Mouse (Mus musculus) liver, postnatal 0 days (tissue): ENCODE results near the gene Atf1.

Experiments used
- CTCF ChIP-seq: sonication (generic); IDR thresholded peaks from 2 replicates; pipeline ENCODE4 v1.5.1; 2016; ENCODE audit warnings: antibody characterized with exemption, low read depth
- EP300 ChIP-seq: IDR thresholded peaks from 2 replicates; pipeline ENCODE4 v1.6.1; 2016; ENCODE audit warnings: antibody characterized with exemption, low read depth, mild to moderate bottlenecking

DNA sequence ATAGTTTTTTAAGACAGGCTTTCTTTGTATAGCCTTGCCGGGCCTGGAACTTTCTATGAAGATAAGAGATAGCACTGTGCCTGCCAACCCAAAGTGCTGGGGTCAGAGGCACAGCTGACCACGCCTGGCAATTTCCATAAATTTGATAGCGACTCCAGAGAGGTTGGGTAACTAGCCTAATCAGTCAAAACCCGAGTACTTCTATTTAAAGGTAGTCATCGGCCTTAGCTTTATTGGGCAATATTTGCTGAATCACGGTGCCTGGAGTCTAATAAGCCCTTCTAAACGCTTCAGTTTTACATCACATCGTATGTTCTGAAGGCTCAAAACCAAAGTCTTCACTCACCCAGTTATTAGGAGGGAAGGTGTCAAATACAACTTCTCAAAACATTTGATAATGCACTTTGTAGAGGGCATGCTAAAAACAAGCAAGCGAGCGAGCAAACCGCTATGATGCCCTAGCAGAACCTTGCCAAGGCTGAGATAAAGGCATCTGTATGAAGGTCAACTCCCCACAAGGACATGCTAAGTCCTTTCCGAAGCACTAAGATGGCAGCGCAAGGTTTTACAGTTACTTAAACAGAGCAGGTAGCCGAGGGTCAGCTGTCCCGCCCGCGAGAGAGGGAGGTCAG is 472 bp upstream of the Atf1 start:
- TF ChIP-seq CTCF (no peak), EP300 (peak; percentile 78)
